Mouse (Mus musculus) forebrain, embryonic 14.5 days (tissue): ENCODE data around the gene Slc15a1. TPM values are rescaled to one million over a fixed set of nuclear protein-coding genes. Genes with fewer than 3 reads are reported as not detected.

Experiments
- ATAC-seq: fragments of 200-750 bp; cut with Nextera tagmentation; 2 replicates; pipeline ENCODE4 v1.8.0; 2017; ENCODE audit warnings: mild to moderate bottlenecking, moderate library complexity
- DNase-seq: peaks from one replicate; pipeline ENCODE4 v3.0.0-alpha.2; 2015; ENCODE audit warnings: low spot score
- H3K27ac ChIP-seq: fragments of 300-500 bp; sonication (generic); 2 replicates; pipeline ENCODE4 v1.5.1; 2014; ENCODE audit warnings: low read depth, mild to moderate bottlenecking, control low read depth, low read length, moderate library complexity
- H3K27me3 ChIP-seq: fragments of 300-500 bp; sonication (generic); replicated peaks from 2 replicates; pipeline ENCODE4 v1.6.1; 2014; ENCODE audit warnings: low read length, control low read depth, mixed read lengths; ENCODE audit not compliant: control insufficient read depth, insufficient read depth
- H3K36me3 ChIP-seq: fragments of 300-500 bp; sonication (generic); 2 replicates; pipeline ENCODE4 v1.6.1; 2014; ENCODE audit warnings: low read length, control low read depth; ENCODE audit not compliant: control insufficient read depth, insufficient read depth
- H3K4me1 ChIP-seq: fragments of 300-500 bp; sonication (generic); 2 replicates; pipeline ENCODE4 v1.6.1; 2014; ENCODE audit warnings: antibody characterized with exemption, low read length, control low read depth; ENCODE audit not compliant: control insufficient read depth, insufficient read depth
- H3K4me2 ChIP-seq: fragments of 300-500 bp; sonication (generic); 2 replicates; pipeline ENCODE4 v1.6.1; 2014; ENCODE audit warnings: mild to moderate bottlenecking, control low read depth, low read length
- H3K4me3 ChIP-seq: fragments of 300-500 bp; sonication (generic); 2 replicates; pipeline ENCODE4 v1.5.1; 2014; ENCODE audit warnings: low read depth, low read length, control low read depth
- H3K9ac ChIP-seq: fragments of 300-500 bp; sonication (generic); 2 replicates; pipeline ENCODE4 v1.6.1; 2014; ENCODE audit warnings: mild to moderate bottlenecking, low read length, control low read depth, moderate library complexity
- H3K9me3 ChIP-seq: fragments of 300-500 bp; sonication (generic); replicated peaks from 2 replicates; pipeline ENCODE4 v1.6.1; 2016; ENCODE audit warnings: low read length, control low read depth, mixed read lengths; ENCODE audit not compliant: control insufficient read depth
- WGBS: fragments of 180-500 bp; shearing (Covaris S2); extraction: QIAGEN DNeasy Blood & Tissue Kit; methylation state at CpG from one replicate; pipeline ENCODE4 v1.1.7; 2014; 5-methylcytosine and 5-hydroxymethylcytosine counted together
- polyA plus RNA-seq: library from polyadenylated mRNA; unstranded; fragments of >200 nt; fragmentation: Nextera tagmentation; extraction: Ambion mirVana; gene quantifications from 2 replicates; pipeline ENCODE4 v1.2.1, GENCODE M21; 2014

Slc15a1 gene
- polyA plus RNA-seq, 1 experiment from 2014 or later, result not detected

DNA sequence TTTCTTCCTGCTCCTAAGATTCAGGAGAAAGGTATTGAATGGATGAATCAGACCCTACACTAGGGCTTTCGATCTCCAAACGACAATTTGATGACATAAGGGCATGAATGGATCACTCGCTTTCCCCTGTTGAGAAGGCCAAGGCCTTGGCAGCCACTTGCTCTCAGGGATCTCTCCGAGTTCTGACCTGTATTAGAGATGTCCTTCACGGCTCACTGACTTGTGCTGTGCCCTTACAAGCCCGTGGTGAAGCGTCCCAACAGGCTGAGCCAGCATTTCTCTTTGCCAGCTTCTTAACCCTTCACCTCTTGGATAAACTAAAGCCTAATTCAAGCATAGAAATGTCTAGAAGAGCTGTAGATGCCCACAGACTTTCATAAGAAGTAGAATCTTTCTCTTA lies 22.9 kb downstream of the Slc15a1 start:
- Histone ChIP-seq H3K9ac (no peak overlapping the region), H3K27me3 (no peaks in the 10 kb centered on the region), H3K4me1 (no peaks in the 10 kb centered on the region), H3K36me3 (no peaks in the 10 kb centered on the region), H3K27ac (no peak overlapping the region), H3K4me3 (no peak overlapping the region), H3K9me3 (no peaks in the 10 kb centered on the region), H3K4me2 (no peak overlapping the region)
- WGBS, result 76% methylated on average over 7 of the region's 7 CpGs
- DNase-seq, result no peak
- no peak for ATAC-seq

DNA sequence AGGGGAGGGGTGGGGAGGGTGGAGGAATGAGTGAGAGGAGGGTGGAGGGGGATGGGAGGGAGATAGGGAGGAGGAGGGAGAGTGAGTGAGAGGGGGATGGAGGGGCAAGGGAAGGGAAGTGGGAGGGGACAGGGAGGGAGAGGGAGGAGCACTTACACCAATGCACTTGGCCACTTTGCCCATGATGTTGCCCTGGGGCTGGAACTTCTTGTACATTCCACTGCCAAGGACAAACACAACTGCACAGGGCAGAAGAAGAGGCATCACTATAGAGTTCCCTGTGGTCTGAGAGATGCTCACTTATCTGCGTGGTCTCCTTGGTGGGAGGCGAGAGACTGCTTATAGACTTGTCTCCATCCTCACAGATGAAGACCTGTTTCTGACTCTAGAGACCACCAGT lies 23.5 kb downstream of the Slc15a1 start:
- no peak for DNase-seq
- Histone ChIP-seq H3K9ac (no peak overlapping the region), H3K4me3 (no peak overlapping the region), H3K4me2 (no peak overlapping the region), H3K27me3 (no peaks in the 10 kb centered on the region), H3K9me3 (no peaks in the 10 kb centered on the region), H3K36me3 (no peaks in the 10 kb centered on the region), H3K27ac (no peak overlapping the region), H3K4me1 (no peaks in the 10 kb centered on the region)
- WGBS, result 89% methylated on average over 2 of the region's 2 CpGs
- ATAC-seq, result no peak

GRCm38 (mm10) chr14:121479096-121479495 lies 26.0 kb downstream of the Slc15a1 start:
- DNase-seq (no peak), ATAC-seq (no peak)
- H3K4me1 ChIP-seq, result no peaks in the 10 kb centered on the region
- no peaks in the 10 kb centered on the region for H3K9me3 ChIP-seq
- no peak overlapping the region for H3K9ac ChIP-seq
- no peaks in the 10 kb centered on the region for H3K36me3 ChIP-seq
- H3K27ac ChIP-seq, result no peak overlapping the region
- H3K27me3 ChIP-seq, result no peaks in the 10 kb centered on the region
- no peak overlapping the region for H3K4me2 ChIP-seq
- H3K4me3 ChIP-seq, result no peak overlapping the region
- WGBS, result 89% methylated on average over 3 of the region's 3 CpGs

DNA sequence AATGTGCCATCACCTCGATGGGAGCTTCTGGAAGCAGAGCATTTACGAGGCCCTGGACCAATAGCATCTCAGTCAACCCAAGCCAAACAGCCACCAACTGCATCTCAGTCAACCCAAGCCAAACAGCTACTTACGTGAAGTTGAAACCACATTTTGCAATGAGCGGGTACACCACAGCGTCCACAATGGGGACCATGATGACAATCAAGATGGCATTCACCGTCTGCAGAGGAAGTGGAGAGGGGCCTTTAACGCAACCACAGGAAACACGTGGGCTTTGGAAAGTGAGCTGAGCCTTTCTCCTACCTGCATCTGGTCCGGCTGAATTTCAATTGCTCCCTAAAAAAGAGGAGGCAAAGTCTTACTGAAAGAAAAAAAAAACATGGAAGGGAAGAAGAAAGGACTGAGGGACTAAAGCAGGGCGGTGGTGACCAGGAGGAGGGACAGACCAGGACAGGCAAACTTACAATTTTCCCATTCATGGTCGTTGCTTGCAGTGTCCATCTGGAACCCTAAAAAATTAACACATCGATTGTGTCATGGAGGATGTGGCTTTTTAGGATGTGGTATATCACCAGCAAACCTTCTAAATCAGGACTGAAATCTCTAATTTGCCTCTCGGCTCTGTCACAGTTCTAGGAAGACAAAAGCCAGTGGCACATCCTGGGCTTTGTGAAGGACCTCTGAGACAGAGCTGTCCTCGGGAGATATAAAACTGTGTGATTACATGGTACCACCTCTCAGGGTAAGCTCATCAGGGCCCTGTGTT lies 26.9 kb downstream of the Slc15a1 start:
- Histone ChIP-seq H3K9me3 (no peaks in the 10 kb centered on the region), H3K36me3 (no peaks in the 10 kb centered on the region), H3K27ac (no peak overlapping the region), H3K4me3 (no peak overlapping the region), H3K4me1 (no peaks in the 10 kb centered on the region), H3K9ac (no peak overlapping the region), H3K27me3 (no peaks in the 10 kb centered on the region), H3K4me2 (no peak overlapping the region)
- DNase-seq (no peak), ATAC-seq (no peak)
- 90% methylated on average over 14 of the region's 14 CpGs for WGBS

DNA sequence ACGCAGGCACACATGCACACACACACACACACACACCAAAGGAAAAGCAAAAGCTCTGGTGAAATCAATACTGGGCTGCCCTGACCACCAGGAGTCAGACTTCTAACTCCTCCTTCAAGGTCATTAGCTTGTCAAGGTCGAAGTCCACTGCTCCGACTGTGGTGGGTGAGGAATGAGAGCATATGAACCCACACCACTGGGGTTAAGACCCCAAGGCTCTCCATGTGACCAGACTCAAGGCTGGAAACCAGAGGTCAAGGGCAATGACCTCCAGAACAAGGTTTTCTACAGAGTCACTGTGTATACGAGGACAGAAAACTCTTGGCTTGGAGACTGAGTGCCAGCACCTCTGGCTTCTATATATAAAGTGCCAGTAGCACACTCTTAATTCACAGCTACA lies 31.2 kb downstream of the Slc15a1 start:
- no peak overlapping the region for H3K9ac ChIP-seq
- H3K27me3 ChIP-seq, result no peaks in the 10 kb centered on the region
- H3K4me1 ChIP-seq, result no peaks in the 10 kb centered on the region
- H3K4me3 ChIP-seq, result no peak overlapping the region
- H3K36me3 ChIP-seq, result no peaks in the 10 kb centered on the region
- H3K27ac ChIP-seq, result no peak overlapping the region
- DNase-seq (no peak), ATAC-seq (no peak)
- whole genome bisulfite sequencing, result 84% methylated on average over 4 of the region's 4 CpGs
- no peak overlapping the region for H3K4me2 ChIP-seq
- H3K9me3 ChIP-seq, result no peaks in the 10 kb centered on the region

DNA sequence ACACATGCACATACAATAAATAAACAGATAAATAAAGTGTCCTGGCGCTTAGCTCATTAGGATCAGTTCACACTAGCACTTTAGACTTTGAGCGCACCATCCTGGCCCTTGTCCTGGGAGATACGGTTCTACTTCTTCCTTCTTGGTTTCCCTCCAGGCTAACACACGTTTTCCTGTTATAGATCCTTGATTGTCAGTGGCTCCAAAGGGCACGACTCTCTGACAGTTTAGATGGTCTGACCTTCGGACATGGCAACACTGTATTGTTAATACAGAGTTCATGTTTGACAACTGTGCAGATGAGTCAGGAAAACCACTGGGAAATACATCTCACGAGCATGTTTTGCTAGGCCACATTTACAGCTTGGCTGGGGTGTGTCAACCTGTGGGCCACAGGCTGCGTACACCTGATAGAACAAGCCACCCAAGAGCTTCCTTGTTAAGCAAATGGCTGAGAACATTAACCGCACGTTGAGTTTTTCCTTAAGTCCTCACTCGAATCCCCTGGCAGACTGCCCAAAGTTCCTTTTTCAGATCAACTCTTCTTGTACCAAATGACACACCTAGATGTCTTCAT lies 33.4 kb downstream of the Slc15a1 start:
- H3K36me3 ChIP-seq, result no peaks in the 10 kb centered on the region
- H3K27ac ChIP-seq, result no peak overlapping the region
- no peaks in the 10 kb centered on the region for H3K9me3 ChIP-seq
- WGBS, result 85% methylated on average over 11 of the region's 11 CpGs
- no peak overlapping the region for H3K4me3 ChIP-seq
- no peaks in the 10 kb centered on the region for H3K4me1 ChIP-seq
- H3K27me3 ChIP-seq, result no peaks in the 10 kb centered on the region
- ATAC-seq, result no peak
- DNase-seq, result no peak
- H3K4me2 ChIP-seq, result no peak overlapping the region
- no peak overlapping the region for H3K9ac ChIP-seq

DNA sequence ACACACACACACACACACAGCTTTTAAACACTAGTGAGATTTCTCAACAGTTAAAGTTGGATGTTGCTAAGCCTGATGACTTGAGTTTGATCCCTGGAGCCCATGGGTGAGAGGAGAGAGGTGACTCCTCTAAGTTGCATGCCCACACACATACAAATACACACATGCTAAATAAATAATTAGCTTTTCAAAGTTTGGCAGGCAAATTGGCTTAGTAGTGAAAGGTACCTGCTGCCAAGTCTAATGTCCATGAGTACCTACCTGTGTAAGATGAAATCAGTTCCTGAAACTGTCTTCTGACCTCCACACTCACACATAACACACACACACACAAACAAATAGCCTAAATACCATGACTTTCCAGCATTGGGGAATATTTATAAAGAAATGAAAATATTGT lies 35.5 kb downstream of the Slc15a1 start:
- Histone ChIP-seq H3K9me3 (no peaks in the 10 kb centered on the region), H3K4me3 (no peak overlapping the region), H3K27me3 (no peaks in the 10 kb centered on the region), H3K9ac (no peak overlapping the region), H3K4me1 (no peaks in the 10 kb centered on the region), H3K4me2 (no peak overlapping the region), H3K27ac (no peak overlapping the region), H3K36me3 (no peaks in the 10 kb centered on the region)
- DNase-seq (no peak), ATAC-seq (no peak)

DNA sequence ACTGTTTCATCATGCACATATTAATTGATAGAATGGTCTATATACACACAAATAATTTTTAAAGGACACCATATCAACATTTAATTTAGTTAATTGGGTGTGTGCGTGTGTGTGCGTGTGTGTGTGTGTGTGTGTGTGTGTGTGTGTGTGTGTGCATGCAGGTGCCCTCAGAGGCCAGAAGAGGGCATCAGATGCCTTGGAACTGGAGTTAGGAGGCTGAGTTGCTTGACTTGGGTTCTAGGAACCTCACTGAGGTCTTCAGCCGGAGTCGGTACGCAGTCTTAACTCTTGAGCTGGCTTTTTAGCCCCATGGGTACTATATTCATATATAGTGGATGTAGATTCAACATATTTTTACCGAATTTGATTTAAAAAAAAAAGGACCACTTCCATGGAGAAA lies 37.4 kb downstream of the Slc15a1 start:
- Histone ChIP-seq H3K36me3 (no peaks in the 10 kb centered on the region), H3K9me3 (no peaks in the 10 kb centered on the region), H3K27ac (no peak overlapping the region), H3K4me2 (no peak overlapping the region), H3K9ac (no peak overlapping the region), H3K4me3 (no peak overlapping the region), H3K4me1 (no peaks in the 10 kb centered on the region), H3K27me3 (no peaks in the 10 kb centered on the region)
- ATAC-seq, result no peak
- 92% methylated on average over 6 of the region's 6 CpGs for WGBS
- DNase-seq, result no peak

- no peaks in the 10 kb centered on the region for H3K9me3 ChIP-seq
- no peak overlapping the region for H3K27ac ChIP-seq
- DNase-seq (no peak), ATAC-seq (no peak)
- H3K4me1 ChIP-seq, result no peaks in the 10 kb centered on the region
- no peak overlapping the region for H3K9ac ChIP-seq
- H3K27me3 ChIP-seq, result no peaks in the 10 kb centered on the region
- H3K36me3 ChIP-seq, result no peaks in the 10 kb centered on the region
- no peak overlapping the region for H3K4me2 ChIP-seq
- 84% methylated on average over 4 of the region's 4 CpGs for WGBS
- no peak overlapping the region for H3K4me3 ChIP-seq
Measured at GRCm38 (mm10) chr14:121466501-121466900, 38.6 kb downstream of the Slc15a1 start.
